Mouse (Mus musculus) MEL (cell line): ENCODE results near the gene Rmdn2. TPM values are rescaled to one million over a fixed set of nuclear protein-coding genes. Genes with fewer than 3 reads are reported as not detected.

Source experiments
- DNase-seq: peaks from one replicate; pipeline ENCODE4 v3.0.0; 2011; ENCODE audit warnings: low read depth, low spot score
- H3K27ac ChIP-seq: 2 replicates; pipeline ENCODE4 v1.5.1; 2012; ENCODE audit warnings: low read depth, mild to moderate bottlenecking, control low read depth, low read length, moderate library complexity; ENCODE audit not compliant: control insufficient read depth
- H3K27me3 ChIP-seq, 2 experiments: fragments of 150-350 bp in 1 of 2; sonication (generic) in 1 of 2; 2 replicates each; pipeline ENCODE4 v1.6.1; 2012; ENCODE audit warnings: low read length in 2 of 2, mild to moderate bottlenecking in 2 of 2, improper control_type of control experiment in 1 of 2, moderate library complexity in 1 of 2; ENCODE audit not compliant: insufficient read depth in 2 of 2, control insufficient read depth in 1 of 2
- H3K36me3 ChIP-seq, 2 experiments: 2 replicates each; pipeline ENCODE4 v1.6.1; 2012 to 2014; ENCODE audit warnings: low read length in 2 of 2, improper control_type of control experiment in 1 of 2, inconsistent platforms in 1 of 2, mild to moderate bottlenecking in 1 of 2; ENCODE audit not compliant: insufficient read depth in 2 of 2, control insufficient read depth in 1 of 2
- H3K4me1 ChIP-seq, 2 experiments: fragments of 150-350 bp in 1 of 2; sonication (generic) in 1 of 2; 2 replicates each; pipeline ENCODE4 v1.6.1; 2012; ENCODE audit warnings: low read length in 2 of 2, improper control_type of control experiment in 1 of 2, mild to moderate bottlenecking in 1 of 2; ENCODE audit not compliant: insufficient read depth in 2 of 2, control insufficient read depth in 1 of 2
- H3K4me3 ChIP-seq, 2 experiments: fragments of 150-350 bp in 1 of 2; sonication (generic) in 1 of 2; 2 replicates each; pipeline ENCODE4 v1.5.1; 2012; ENCODE audit warnings: low read depth in 2 of 2, low read length in 2 of 2, mild to moderate bottlenecking in 2 of 2, moderate library complexity in 2 of 2, control low read depth in 1 of 2, improper control_type of control experiment in 1 of 2; ENCODE audit not compliant: control insufficient read depth in 1 of 2, insufficient read depth in 1 of 2
- H3K79me2 ChIP-seq: 2 replicates; pipeline ENCODE4 v1.6.1; 2012; ENCODE audit warnings: mild to moderate bottlenecking, low read length, moderate library complexity; ENCODE audit not compliant: control insufficient read depth, poor library complexity, insufficient read depth
- H3K9ac ChIP-seq: 2 replicates; pipeline ENCODE4 v1.6.1; 2012; ENCODE audit warnings: low read depth, mild to moderate bottlenecking, control low read depth, low read length, moderate library complexity; ENCODE audit not compliant: control insufficient read depth, poor library complexity, severe bottlenecking
- H3K9me3 ChIP-seq: fragments of 150-350 bp; sonication (generic); replicated peaks from 2 replicates; pipeline ENCODE4 v1.6.1; 2012; ENCODE audit warnings: mild to moderate bottlenecking, low read length, improper control_type of control experiment, moderate library complexity; ENCODE audit not compliant: insufficient read depth
- CHD1 ChIP-seq: IDR thresholded peaks from 2 replicates; pipeline ENCODE4 v1.6.1; 2012; ENCODE audit warnings: low read depth, mild to moderate bottlenecking, inconsistent platforms, low read length, improper control_type of control experiment
- CTCF ChIP-seq, 3 experiments: IDR thresholded peaks in 2 of 3; conservative IDR thresholded peaks in 1 of 3; 2 replicates each; pipeline ENCODE4 v1.5.1; 2011 to 2012; ENCODE audit warnings: low read length in 3 of 3, low read depth in 2 of 3, mild to moderate bottlenecking in 2 of 3, improper control_type of control experiment in 1 of 3, inconsistent platforms in 1 of 3, mixed read lengths in 1 of 3, moderate library complexity in 1 of 3; ENCODE audit not compliant: control insufficient read depth in 1 of 3, insufficient read depth in 1 of 3, poor library complexity in 1 of 3, severe bottlenecking in 1 of 3
- GABPA ChIP-seq: IDR thresholded peaks from 2 replicates; pipeline ENCODE4 v1.6.1; 2012; ENCODE audit warnings: low read depth, mild to moderate bottlenecking, inconsistent platforms, low read length, improper control_type of control experiment, moderate library complexity
- MAFK ChIP-seq: IDR thresholded peaks from 2 replicates; pipeline ENCODE4 v1.6.1; 2011; ENCODE audit warnings: low read depth, mild to moderate bottlenecking, low read length, improper control_type of control experiment, borderline replicate concordance
- MEF2A ChIP-seq: IDR thresholded peaks from 2 replicates; pipeline ENCODE4 v1.6.1; 2014; ENCODE audit warnings: low read depth, mild to moderate bottlenecking, inconsistent platforms, low read length, improper control_type of control experiment; ENCODE audit not compliant: poor library complexity, insufficient replicate concordance, severe bottlenecking; ENCODE audit errors: extremely low read depth
- SMC3 ChIP-seq: IDR thresholded peaks from 2 replicates; pipeline ENCODE4 v1.6.1; 2011; ENCODE audit warnings: low read depth, low read length, improper control_type of control experiment
- UBTF ChIP-seq: IDR thresholded peaks from 2 replicates; pipeline ENCODE4 v1.6.1; 2012; ENCODE audit warnings: low read depth, mild to moderate bottlenecking, inconsistent platforms, low read length, improper control_type of control experiment, moderate library complexity, borderline replicate concordance; ENCODE audit not compliant: insufficient read depth
- USF1 ChIP-seq: IDR thresholded peaks from 2 replicates; pipeline ENCODE4 v1.6.1; 2014; ENCODE audit warnings: low read depth, mild to moderate bottlenecking, inconsistent platforms, low read length, improper control_type of control experiment, moderate library complexity
- ZMIZ1 ChIP-seq: IDR thresholded peaks from 2 replicates; pipeline ENCODE4 v1.6.1; 2012; ENCODE audit warnings: low read depth, mild to moderate bottlenecking, inconsistent platforms, low read length, improper control_type of control experiment, moderate library complexity
- polyA plus RNA-seq, 2 experiments: library from polyadenylated mRNA; stranded (reverse) in 1 of 2; unstranded in 1 of 2; fragments of >175 nt in 1 of 2; fragments of >200 nt in 1 of 2; gene quantifications; 2 replicates each; pipeline versions ENCODE4 v1.2.1 to v1.2.4; 2012; ENCODE audit warnings: low replicate concordance in 2 of 2, low read depth in 1 of 2; ENCODE audit not compliant: insufficient read length in 2 of 2, insufficient read depth in 1 of 2, missing spikeins in 1 of 2
- total RNA-seq: library from RNA; depleted of rRNA; stranded (reverse); fragments of 300-350 nt; gene quantifications from 2 replicates; pipeline ENCODE4 v1.2.3, GENCODE M21; 2012

Rmdn2 gene
- total and polyA plus RNA-seq, 3 experiments, result not detected

GRCm38 (mm10) chr17:79715649-79716143 is 104.0 kb downstream of the Rmdn2 start:
- no peaks in the 10 kb centered on the region for H3K4me1 ChIP-seq
- TF ChIP-seq MAFK (no peak), CHD1 (no peak), SMC3 (peak; percentile 16; the same call in 1 of the 2 replicates), CTCF (IDR thresholded peaks at IDR 0.05 in 2 of 3, conservative IDR thresholded peaks at IDR 0.05 in 1 of 3; ENCODE audit: control insufficient read depth in 1 of 3, insufficient read depth in 1 of 3, low read depth in 2 of 3, low read length in 3 of 3, poor library complexity in 1 of 3, severe bottlenecking in 1 of 3) (peak in 2 of 3 experiments; percentile 6 to 39; a peak in 3 of 6 replicates), ZMIZ1 (no peak)
- no peaks in the 10 kb centered on the region for H3K79me2 ChIP-seq
- H3K9me3 ChIP-seq, result no peaks in the 10 kb centered on the region
- no peak overlapping the region for H3K4me3 ChIP-seq
- peak; percentile 2 for DNase-seq
- no peak overlapping the region for H3K9ac ChIP-seq
- H3K36me3 ChIP-seq, result no peaks in the 10 kb centered on the region
- H3K27ac ChIP-seq, result no peak overlapping the region
- H3K27me3 ChIP-seq, result peaks cover 0 to 2% of the 10 kb centered on the region in 2 experiments; a peak in 1 of 4 replicates

- H3K36me3 ChIP-seq, result no peaks in the 10 kb centered on the region
- DNase-seq, result no peak
Observed at GRCm38 (mm10) chr17:79720681-79721080, 109.0 kb downstream of the Rmdn2 start.

GRCm38 (mm10) chr17:79726613-79727012 is 115.0 kb downstream of the Rmdn2 start:
- H3K4me3 ChIP-seq, result no peak overlapping the region
- no peaks in the 10 kb centered on the region for H3K4me1 ChIP-seq
- no peak for DNase-seq
- TF ChIP-seq USF1 (no peak), GABPA (no peak), SMC3 (no peak)
- H3K79me2 ChIP-seq, result no peaks in the 10 kb centered on the region
- no peaks in the 10 kb centered on the region for H3K9me3 ChIP-seq
- peaks cover 0 to 3% of the 10 kb centered on the region in 2 experiments; a peak in 2 of 4 replicates for H3K27me3 ChIP-seq
- H3K36me3 ChIP-seq, result no peaks in the 10 kb centered on the region
- no peak overlapping the region for H3K9ac ChIP-seq
- H3K27ac ChIP-seq, result no peak overlapping the region

More at GRCm38 (mm10) chr17:79720681-79721080, 109.0 kb downstream of the Rmdn2 start:
- Histone ChIP-seq H3K4me3 (no peak overlapping the region), H3K79me2 (no peaks in the 10 kb centered on the region), H3K27me3 (peaks cover 0 to 2% of the 10 kb centered on the region in 2 experiments; a peak in 1 of 4 replicates), H3K9me3 (no peaks in the 10 kb centered on the region), H3K4me1 (no peaks in the 10 kb centered on the region; a peak in 1 of 4 replicates), H3K27ac (no peak overlapping the region), H3K9ac (no peak overlapping the region)
- TF ChIP-seq UBTF (no peak), MEF2A (no peak)
